Mouse (Mus musculus): ENCODE results near the gene Lix1.

GRCm38 (mm10) chr17:17412176-17412575 lies 9.7 kb downstream of the Lix1 start:
- TF ChIP-seq GATA1 (IDR thresholded peaks at IDR 0.05; ENCODE audit: borderline replicate concordance, low read length) (no peak), FLI1 (IDR thresholded peaks at IDR 0.05; ENCODE audit: low read length) (no peak)

All from megakaryocyte, embryonic 14.5 days (primary cell).